Mouse (Mus musculus): ENCODE data around the gene Ptprk.

GRCm38 (mm10) chr10:28366065-28366677 is 291.6 kb downstream of the Ptprk start:
- TF ChIP-seq POLR2A (IDR thresholded peaks at IDR 0.05; ENCODE audit: borderline replicate concordance, control insufficient read depth, low read depth, low read length), result no peak
- TF ChIP-seq CTCF (IDR thresholded peaks at IDR 0.05; ENCODE audit: control insufficient read depth, insufficient read depth, low read length), result no peak

Data from bone marrow, adult 2 months (tissue).